Mouse (Mus musculus): ENCODE measurements around the gene Mettl24.

GRCm38 (mm10) chr10:40686976-40687375 lies 3.9 kb downstream of the Mettl24 start:
- TF ChIP-seq POLR2A (IDR thresholded peaks at IDR 0.05; ENCODE audit: control insufficient read depth, low read depth, low read length) (no peak), CTCF (IDR thresholded peaks at IDR 0.05; ENCODE audit: control insufficient read depth, insufficient read depth, insufficient replicate concordance, low read depth, low read length) (no peak)
